In the genomic region with DNA sequence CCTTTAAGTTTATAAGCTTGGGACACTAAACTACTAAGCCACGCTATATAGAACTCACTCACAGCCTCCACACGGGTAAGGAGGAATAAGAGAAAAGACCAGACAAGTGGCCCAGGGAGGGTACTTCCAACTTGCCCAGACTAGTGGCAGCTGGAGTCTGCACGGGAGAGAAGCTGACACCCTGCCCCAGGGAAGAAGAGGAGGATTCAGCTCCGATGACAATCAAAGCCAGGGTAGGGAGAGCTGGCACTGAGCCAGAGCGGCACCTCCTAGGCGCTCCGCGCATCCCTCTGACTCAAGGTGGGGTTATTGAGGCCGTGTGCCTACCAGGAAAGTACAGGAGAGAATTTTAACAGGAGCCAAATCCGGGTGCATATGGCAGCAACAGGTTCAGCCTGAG, we compare ENCODE assay signal across 25 mouse cellular contexts.
DNase-seq lines count a peak whose midpoint lies in the region; ATAC-seq lines count a peak whose summit lies in the region.
"Had no signal": no experiment of that assay in that cellular context is flagged by ENCODE, and none has a peak within 500 bp of the region (broad histone marks: within the 10 kb centered on the region; RNA-seq: fewer than 3 reads in every experiment).

No protein-coding gene starts in this region.

- 60% methylated on average over 10 of the region's 10 CpGs for WGBS in embryonic facial prominence, embryonic 14.5 days

- H3K4me3 ChIP-seq in embryonic facial prominence, embryonic 14.5 days (ENCODE audit: low read depth, low read length), result no peak overlapping the region
- H3K4me3 ChIP-seq: erythroblast, embryonic 14.5 days; gastrocnemius, adult 2 months; myocyte; neural tube, embryonic 13.5 days; stomach, embryonic 15.5 days had no signal

- no peaks in the 10 kb centered on the region for H3K9me3 ChIP-seq in embryonic facial prominence, embryonic 14.5 days (ENCODE audit: control insufficient read depth, low read length)
- H3K9me3 ChIP-seq: neural tube, embryonic 13.5 days; stomach, embryonic 15.5 days had no signal

- peak; percentile 6 to 8 for DNase-seq in cerebellum, postnatal 25 days
- no peak for DNase-seq in cerebellum, adult 9-10 months
- DNase-seq in testis, postnatal 10 days (ENCODE audit: low spot score), result peak; percentile 51
- no peak for DNase-seq in testis, postnatal 14 days (ENCODE audit: low spot score)
- peak; percentile 68 for DNase-seq in embryonic facial prominence, embryonic 14.5 days (ENCODE audit: low spot score)
- DNase-seq in heart, adult 9 months (ENCODE audit: low spot score in 2 of 2), result no peak
- DNase-seq in liver, result no peak
- DNase-seq: adrenal gland, postnatal 10 days; cerebellum, adult 8-10 months; gastrocnemius, adult 2 months; kidney, adult 9 months; kidney, postnatal 14 days; right cerebral cortex, adult 18-20 months; right cerebral cortex, postnatal 4 days; thymus, postnatal 14 days had no signal

- no peaks in the 10 kb centered on the region for H3K4me1 ChIP-seq in embryonic facial prominence, embryonic 14.5 days (ENCODE audit: control insufficient read depth, insufficient read depth, low read length)
- H3K4me1 ChIP-seq: neural tube, embryonic 13.5 days; stomach, embryonic 15.5 days had no signal

- no peak overlapping the region for H3K9ac ChIP-seq in embryonic facial prominence, embryonic 14.5 days (ENCODE audit: low read depth, low read length)
- H3K9ac ChIP-seq: neural tube, embryonic 13.5 days; stomach, embryonic 15.5 days had no signal

- peak; percentile 80 for ATAC-seq in embryonic facial prominence, embryonic 14.5 days (ENCODE audit: low read depth)
- ATAC-seq: forebrain, embryonic 14.5 days; hindbrain, postnatal 0 days; intestine, embryonic 16.5 days; midbrain, embryonic 16.5 days had no signal

- no peak overlapping the region for H3K4me2 ChIP-seq in embryonic facial prominence, embryonic 14.5 days (ENCODE audit: low read depth, low read length)
- H3K4me2 ChIP-seq: heart, embryonic 11.5 days; neural tube, embryonic 13.5 days; stomach, embryonic 15.5 days had no signal

- H3K36me3 ChIP-seq in embryonic facial prominence, embryonic 14.5 days (ENCODE audit: control insufficient read depth, insufficient read depth, low read length), result no peaks in the 10 kb centered on the region
- H3K36me3 ChIP-seq: neural tube, embryonic 13.5 days; stomach, embryonic 15.5 days had no signal

- H3K27me3 ChIP-seq in embryonic facial prominence, embryonic 14.5 days (replicated peaks; ENCODE audit: control insufficient read depth, insufficient read depth, low read length), result no peaks in the 10 kb centered on the region
- H3K27me3 ChIP-seq: neural tube, embryonic 13.5 days; stomach, embryonic 15.5 days had no signal

- H3K27ac ChIP-seq in embryonic facial prominence, embryonic 14.5 days (replicated peaks; ENCODE audit: low read depth, low read length), result no peak overlapping the region
- H3K27ac ChIP-seq: gastrocnemius, adult 2 months; hindbrain, postnatal 0 days; macrophage; neural tube, embryonic 13.5 days; stomach, embryonic 15.5 days had no signal

Comparison
In these comparisons a context has a peak if more than half of its experiments do, and no peak if none do; other contexts are left out.
1. DNase-seq: peak in cerebellum, postnatal 25 days (2 of 2), testis, postnatal 10 days (single experiment) and embryonic facial prominence, embryonic 14.5 days (single experiment); none in cerebellum, adult 9-10 months (single experiment), testis, postnatal 14 days (single experiment), heart, adult 9 months (0 of 2) and liver (single experiment).